Mouse (Mus musculus) MEL (cell line): ENCODE measurements at regions not wholly inside any gene's neighbourhood (a gene's known extent, or its start where the extent isn't known, plus 50 kb on each side); places are given as distances from the start of the nearest gene placed in this dataset.
A peak's percentile ranks its signal among the peaks of the same experiment; 100 is the strongest.

Experiments used
- DNase-seq: peaks from one replicate; pipeline ENCODE4 v3.0.0; 2011; ENCODE audit warnings: low read depth, low spot score
- H3K27ac ChIP-seq: 2 replicates; pipeline ENCODE4 v1.5.1; 2012; ENCODE audit warnings: low read depth, mild to moderate bottlenecking, control low read depth, low read length, moderate library complexity; ENCODE audit not compliant: control insufficient read depth
- H3K27me3 ChIP-seq, 2 experiments: fragments of 150-350 bp in 1 of 2; sonication (generic) in 1 of 2; 2 replicates each; pipeline ENCODE4 v1.6.1; 2012; ENCODE audit warnings: low read length in 2 of 2, mild to moderate bottlenecking in 2 of 2, improper control_type of control experiment in 1 of 2, moderate library complexity in 1 of 2; ENCODE audit not compliant: insufficient read depth in 2 of 2, control insufficient read depth in 1 of 2
- H3K36me3 ChIP-seq, 2 experiments: 2 replicates each; pipeline ENCODE4 v1.6.1; 2012 to 2014; ENCODE audit warnings: low read length in 2 of 2, improper control_type of control experiment in 1 of 2, inconsistent platforms in 1 of 2, mild to moderate bottlenecking in 1 of 2; ENCODE audit not compliant: insufficient read depth in 2 of 2, control insufficient read depth in 1 of 2
- H3K4me1 ChIP-seq, 2 experiments: fragments of 150-350 bp in 1 of 2; sonication (generic) in 1 of 2; 2 replicates each; pipeline ENCODE4 v1.6.1; 2012; ENCODE audit warnings: low read length in 2 of 2, improper control_type of control experiment in 1 of 2, mild to moderate bottlenecking in 1 of 2; ENCODE audit not compliant: insufficient read depth in 2 of 2, control insufficient read depth in 1 of 2
- H3K4me3 ChIP-seq, 2 experiments: fragments of 150-350 bp in 1 of 2; sonication (generic) in 1 of 2; 2 replicates each; pipeline ENCODE4 v1.5.1; 2012; ENCODE audit warnings: low read depth in 2 of 2, low read length in 2 of 2, mild to moderate bottlenecking in 2 of 2, moderate library complexity in 2 of 2, control low read depth in 1 of 2, improper control_type of control experiment in 1 of 2; ENCODE audit not compliant: control insufficient read depth in 1 of 2, insufficient read depth in 1 of 2
- H3K79me2 ChIP-seq: 2 replicates; pipeline ENCODE4 v1.6.1; 2012; ENCODE audit warnings: mild to moderate bottlenecking, low read length, moderate library complexity; ENCODE audit not compliant: control insufficient read depth, poor library complexity, insufficient read depth
- H3K9ac ChIP-seq: 2 replicates; pipeline ENCODE4 v1.6.1; 2012; ENCODE audit warnings: low read depth, mild to moderate bottlenecking, control low read depth, low read length, moderate library complexity; ENCODE audit not compliant: control insufficient read depth, poor library complexity, severe bottlenecking
- H3K9me3 ChIP-seq: fragments of 150-350 bp; sonication (generic); replicated peaks from 2 replicates; pipeline ENCODE4 v1.6.1; 2012; ENCODE audit warnings: mild to moderate bottlenecking, low read length, improper control_type of control experiment, moderate library complexity; ENCODE audit not compliant: insufficient read depth
- CHD2 ChIP-seq: IDR thresholded peaks from 2 replicates; pipeline ENCODE4 v1.6.1; 2011; ENCODE audit warnings: low read length, improper control_type of control experiment
- CTCF ChIP-seq, 3 experiments: IDR thresholded peaks in 2 of 3; conservative IDR thresholded peaks in 1 of 3; 2 replicates each; pipeline ENCODE4 v1.5.1; 2011 to 2012; ENCODE audit warnings: low read length in 3 of 3, low read depth in 2 of 3, mild to moderate bottlenecking in 2 of 3, improper control_type of control experiment in 1 of 3, inconsistent platforms in 1 of 3, mixed read lengths in 1 of 3, moderate library complexity in 1 of 3; ENCODE audit not compliant: control insufficient read depth in 1 of 3, insufficient read depth in 1 of 3, poor library complexity in 1 of 3, severe bottlenecking in 1 of 3
- E2F4 ChIP-seq: IDR thresholded peaks from 2 replicates; pipeline ENCODE4 v1.6.1; 2011; ENCODE audit warnings: low read depth, low read length, improper control_type of control experiment, borderline replicate concordance
- ELF1 ChIP-seq: IDR thresholded peaks from 2 replicates; pipeline ENCODE4 v1.6.1; 2014; ENCODE audit warnings: low read depth, mild to moderate bottlenecking, inconsistent platforms, low read length, improper control_type of control experiment, moderate library complexity
- ETS1 ChIP-seq: IDR thresholded peaks from 2 replicates; pipeline ENCODE4 v1.6.1; 2012; ENCODE audit warnings: low read depth, mild to moderate bottlenecking, inconsistent platforms, low read length, improper control_type of control experiment, moderate library complexity
- GATA1 ChIP-seq: IDR thresholded peaks from 2 replicates; pipeline ENCODE4 v1.6.1; 2011; ENCODE audit warnings: low read depth, low read length, improper control_type of control experiment
- JUND ChIP-seq: IDR thresholded peaks from 2 replicates; pipeline ENCODE4 v1.6.1; 2011; ENCODE audit warnings: low read depth, mild to moderate bottlenecking, improper control_type of control experiment, low read length
- KAT2A ChIP-seq: conservative IDR thresholded peaks from 2 replicates; pipeline ENCODE4 v1.6.1; 2012; ENCODE audit warnings: low read depth, low read length, improper control_type of control experiment, inconsistent platforms
- MAFK ChIP-seq: IDR thresholded peaks from 2 replicates; pipeline ENCODE4 v1.6.1; 2011; ENCODE audit warnings: low read depth, mild to moderate bottlenecking, low read length, improper control_type of control experiment, borderline replicate concordance
- MAX ChIP-seq: IDR thresholded peaks from 2 replicates; pipeline ENCODE4 v1.6.1; 2011; ENCODE audit warnings: low read length, improper control_type of control experiment
- MAZ ChIP-seq: IDR thresholded peaks from 2 replicates; pipeline ENCODE4 v1.6.1; 2012; ENCODE audit warnings: low read depth, mild to moderate bottlenecking, inconsistent platforms, low read length, improper control_type of control experiment
- MEF2A ChIP-seq: IDR thresholded peaks from 2 replicates; pipeline ENCODE4 v1.6.1; 2014; ENCODE audit warnings: low read depth, mild to moderate bottlenecking, inconsistent platforms, low read length, improper control_type of control experiment; ENCODE audit not compliant: poor library complexity, insufficient replicate concordance, severe bottlenecking; ENCODE audit errors: extremely low read depth
- MYB ChIP-seq: IDR thresholded peaks from 2 replicates; pipeline ENCODE4 v1.6.1; 2011; ENCODE audit warnings: mild to moderate bottlenecking, low read depth, low read length, improper control_type of control experiment
- NELFE ChIP-seq: IDR thresholded peaks from 2 replicates; pipeline ENCODE4 v1.6.1; 2011; ENCODE audit warnings: low read depth, low read length, improper control_type of control experiment
- POLR2AphosphoS5 ChIP-seq: IDR thresholded peaks from 2 replicates; pipeline ENCODE4 v1.6.1; 2012; ENCODE audit warnings: low read depth, borderline replicate concordance, mild to moderate bottlenecking, inconsistent platforms, low read length, moderate library complexity, mixed read lengths
- TAL1 ChIP-seq: IDR thresholded peaks from 2 replicates; pipeline ENCODE4 v1.6.1; 2012; ENCODE audit warnings: mild to moderate bottlenecking, inconsistent platforms, low read length, moderate library complexity, mixed read lengths
- TBP ChIP-seq: IDR thresholded peaks from 2 replicates; pipeline ENCODE4 v1.8.0; 2011; ENCODE audit warnings: low read depth, low read length, improper control_type of control experiment
- USF1 ChIP-seq: IDR thresholded peaks from 2 replicates; pipeline ENCODE4 v1.6.1; 2014; ENCODE audit warnings: low read depth, mild to moderate bottlenecking, inconsistent platforms, low read length, improper control_type of control experiment, moderate library complexity
- USF2 ChIP-seq, 2 experiments: IDR thresholded peaks; 2 replicates each; pipeline ENCODE4 v1.6.1; 2011 to 2012; ENCODE audit warnings: improper control_type of control experiment in 2 of 2, low read length in 2 of 2, borderline replicate concordance in 1 of 2, inconsistent platforms in 1 of 2, low read depth in 1 of 2, mild to moderate bottlenecking in 1 of 2; ENCODE audit not compliant: insufficient read depth in 1 of 2
- ZC3H11A ChIP-seq: IDR thresholded peaks from 2 replicates; pipeline ENCODE4 v1.6.1; 2012; ENCODE audit warnings: low read depth, mild to moderate bottlenecking, inconsistent platforms, low read length, improper control_type of control experiment
- ZKSCAN1 ChIP-seq: IDR thresholded peaks from 2 replicates; pipeline ENCODE4 v1.6.1; 2012; ENCODE audit warnings: low read depth, mild to moderate bottlenecking, inconsistent platforms, low read length, improper control_type of control experiment, moderate library complexity
- ZNF384 ChIP-seq: IDR thresholded peaks from 2 replicates; pipeline ENCODE4 v1.6.1; 2012; ENCODE audit warnings: low read depth, mild to moderate bottlenecking, inconsistent platforms, low read length, improper control_type of control experiment

GRCm38 (mm10) chr11:55682351-55682961, 74.5 kb upstream of the Glra1 start:
- H3K27ac ChIP-seq = no peak overlapping the region
- H3K27me3 ChIP-seq = no peaks in the 10 kb centered on the region
- no peaks in the 10 kb centered on the region for H3K79me2 ChIP-seq
- H3K36me3 ChIP-seq = no peaks in the 10 kb centered on the region
- no peak overlapping the region for H3K9ac ChIP-seq
- no peaks in the 10 kb centered on the region for H3K9me3 ChIP-seq
- H3K4me3 ChIP-seq = no peak overlapping the region
- H3K4me1 ChIP-seq = no peaks in the 10 kb centered on the region
- DNase-seq = peak; percentile 22
- TF ChIP-seq GATA1 = no peak
- no peak for TF ChIP-seq TAL1
- no peak for TF ChIP-seq MAZ
- no peak for TF ChIP-seq MEF2A
- TF ChIP-seq CHD2 = no peak
- no peak for TF ChIP-seq ZNF384
- TF ChIP-seq ZC3H11A = no peak

GRCm38 (mm10) chr11:55681226-55681980, 73.4 kb upstream of the Glra1 start:
- TF ChIP-seq ELF1 (no peak), KAT2A (no peak), MAX (no peak), E2F4 (no peak), ETS1 (no peak), JUND (no peak), NELFE (no peak), TBP (no peak), MAFK (no peak), USF1 (no peak), ZKSCAN1 (no peak), MYB (no peak), POLR2AphosphoS5 (no peak), GATA1 (no peak), MAZ (no peak), CTCF (IDR thresholded peaks at IDR 0.05 in 2 of 3, conservative IDR thresholded peaks at IDR 0.05 in 1 of 3; ENCODE audit: control insufficient read depth in 1 of 3, insufficient read depth in 1 of 3, low read depth in 2 of 3, low read length in 3 of 3, poor library complexity in 1 of 3, severe bottlenecking in 1 of 3) (no peak), USF2 (IDR thresholded peaks at IDR 0.05; ENCODE audit: borderline replicate concordance in 1 of 2, insufficient read depth in 1 of 2, low read depth in 1 of 2, low read length in 2 of 2) (no peak), ZNF384 (no peak), MEF2A (no peak)
- TF ChIP-seq, all 39 proteins: peak for 0
- H3K4me3 ChIP-seq = no peak overlapping the region
- H3K27me3 ChIP-seq = no peaks in the 10 kb centered on the region
- no peaks in the 10 kb centered on the region for H3K79me2 ChIP-seq
- no peak for DNase-seq
- no peaks in the 10 kb centered on the region for H3K36me3 ChIP-seq
- H3K9ac ChIP-seq = no peak overlapping the region
- H3K27ac ChIP-seq = no peak overlapping the region
- no peaks in the 10 kb centered on the region for H3K9me3 ChIP-seq
- no peaks in the 10 kb centered on the region for H3K4me1 ChIP-seq
